Mouse (Mus musculus): ENCODE measurements around the gene Fam213b. TPM values are rescaled to one million over a fixed set of nuclear protein-coding genes. Genes with fewer than 3 reads are reported as not detected.

Fam213b gene
- total RNA-seq, 4 experiments from 2014 or later: 21.8 to 161 (median 71.6) TPM

- DNase-seq: no peak
Measured at GRCm38 (mm10) chr4:154922931-154923330, 24.0 kb upstream of the Fam213b start.

GRCm38 (mm10) chr4:154922291-154922690 is 23.4 kb upstream of the Fam213b start:
- no peak for DNase-seq

- DNase-seq: no peak
Measured at GRCm38 (mm10) chr4:154916662-154917061, 17.7 kb upstream of the Fam213b start.

GRCm38 (mm10) chr4:154915286-154915685 is 16.4 kb upstream of the Fam213b start:
- no peak for DNase-seq

GRCm38 (mm10) chr4:154914707-154915106 is 15.8 kb upstream of the Fam213b start:
- DNase-seq: no peak

GRCm38 (mm10) chr4:154914252-154914651 is 15.3 kb upstream of the Fam213b start:
- no peak for DNase-seq

GRCm38 (mm10) chr4:154913845-154914244 is 14.9 kb upstream of the Fam213b start:
- DNase-seq: no peak

- DNase-seq: no peak
Measured at GRCm38 (mm10) chr4:154911644-154912043, 12.7 kb upstream of the Fam213b start.

- no peak for DNase-seq
Measured at GRCm38 (mm10) chr4:154910606-154911522, 11.9 kb upstream of the Fam213b start.

- no peak for DNase-seq
Measured at GRCm38 (mm10) chr4:154908490-154908889, 9.6 kb upstream of the Fam213b start.

- no peak for DNase-seq
Measured at GRCm38 (mm10) chr4:154907833-154908232, 8.9 kb upstream of the Fam213b start.

GRCm38 (mm10) chr4:154904185-154905071 is 5.5 kb upstream of the Fam213b start:
- DNase-seq: peak; percentile 68

GRCm38 (mm10) chr4:154902371-154902770 is 3.4 kb upstream of the Fam213b start:
- DNase-seq: no peak

- DNase-seq: peak; percentile 43
Measured at GRCm38 (mm10) chr4:154897676-154898465, 1.1 kb downstream of the Fam213b start.

GRCm38 (mm10) chr4:154895549-154895948 is 3.4 kb downstream of the Fam213b start:
- DNase-seq: no peak

- DNase-seq: no peak
Measured at GRCm38 (mm10) chr4:154890887-154891286, 8.0 kb downstream of the Fam213b start.

- no peak for DNase-seq
Measured at GRCm38 (mm10) chr4:154887593-154888250, 11.2 kb downstream of the Fam213b start.

- no peak for DNase-seq
Measured at GRCm38 (mm10) chr4:154886876-154887592, 11.9 kb downstream of the Fam213b start.

- DNase-seq: no peak
Measured at GRCm38 (mm10) chr4:154885416-154885815, 13.5 kb downstream of the Fam213b start.

- DNase-seq: no peak
Measured at GRCm38 (mm10) chr4:154882014-154882659, 16.8 kb downstream of the Fam213b start.

- no peak for DNase-seq
Measured at GRCm38 (mm10) chr4:154880730-154881129, 18.2 kb downstream of the Fam213b start.

Data from adrenal gland, adult 8-10 months (tissue).